In the genomic region with DNA sequence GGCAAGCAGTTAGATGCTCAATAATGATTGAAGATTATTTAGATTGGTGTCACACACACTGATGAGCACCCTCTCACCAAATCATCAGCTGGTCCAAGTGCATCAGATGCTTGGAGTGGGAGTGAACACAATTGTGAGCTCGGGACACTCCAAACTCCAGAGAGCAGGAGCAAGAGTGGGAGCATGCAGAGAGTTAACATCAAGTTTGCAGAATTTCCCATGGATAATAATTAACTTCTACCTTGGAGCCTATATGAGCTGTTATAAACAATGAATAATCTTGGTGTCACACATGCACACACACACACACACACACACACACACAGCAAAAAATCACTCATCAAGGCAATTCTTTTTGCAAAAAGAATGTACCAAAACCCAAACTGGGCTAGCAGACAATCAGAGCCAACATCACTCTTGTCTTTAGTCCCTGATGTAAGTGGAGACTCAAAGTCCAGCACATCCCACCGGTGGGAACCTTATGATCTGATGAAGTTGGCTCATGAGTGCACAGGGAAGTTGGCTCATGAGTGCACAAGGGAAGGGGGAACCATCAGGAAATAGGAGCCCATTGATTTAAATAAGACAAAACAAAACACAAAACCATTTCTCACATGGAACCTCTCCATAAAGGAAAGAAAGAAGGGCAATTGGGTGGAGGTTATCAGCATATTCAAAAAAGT, we compare ENCODE assay signal across 19 mouse cellular contexts.
"Had no signal": no experiment of that assay in that cellular context is flagged by ENCODE, and none has a peak within 500 bp of the region (broad histone marks: within the 10 kb centered on the region; RNA-seq: fewer than 3 reads in every experiment).

No protein-coding gene starts in this region.

- H3K9ac ChIP-seq: hindbrain, embryonic 15.5 days; liver, embryonic 14.5 days; lung, embryonic 14.5 days; midbrain, embryonic 13.5 days; neural tube, embryonic 13.5 days; stomach, embryonic 15.5 days had no signal

- H3K27me3 ChIP-seq: hindbrain, embryonic 15.5 days; megakaryocyte, embryonic 14.5 days; midbrain, embryonic 13.5 days; neural tube, embryonic 13.5 days; stomach, embryonic 15.5 days had no signal

- H3K4me2 ChIP-seq: hindbrain, embryonic 15.5 days; lung, embryonic 14.5 days; midbrain, embryonic 13.5 days; neural tube, embryonic 13.5 days; stomach, embryonic 15.5 days had no signal

- DNase-seq: kidney, adult 8-10 months; kidney, postnatal 14 days; layer of hippocampus, adult 9-11 months; lung, embryonic 14.5 days; retina, postnatal 1 day; right cerebral cortex, postnatal 25 days; spleen, adult 18-20 months; thymus, postnatal 25 days had no signal

- ATAC-seq: lung, postnatal 0 days; midbrain, embryonic 13.5 days; midbrain, embryonic 16.5 days had no signal

- H3K27ac ChIP-seq: hindbrain, embryonic 15.5 days; layer of hippocampus, adult 2 months; liver, embryonic 14.5 days; midbrain, embryonic 10.5 days; midbrain, embryonic 13.5 days; neural tube, embryonic 13.5 days; stomach, embryonic 15.5 days had no signal

- H3K4me3 ChIP-seq: hindbrain, embryonic 15.5 days; layer of hippocampus, adult 2 months; megakaryocyte, embryonic 14.5 days; midbrain, embryonic 10.5 days; midbrain, embryonic 13.5 days; myocyte; neural tube, embryonic 13.5 days; stomach, embryonic 15.5 days had no signal

- H3K36me3 ChIP-seq: hindbrain, embryonic 15.5 days; midbrain, embryonic 10.5 days; midbrain, embryonic 13.5 days; neural tube, embryonic 13.5 days; stomach, embryonic 15.5 days had no signal

- H3K9me3 ChIP-seq: hindbrain, embryonic 15.5 days; megakaryocyte, embryonic 14.5 days; midbrain, embryonic 10.5 days; midbrain, embryonic 13.5 days; neural tube, embryonic 13.5 days; stomach, embryonic 15.5 days had no signal

- H3K4me1 ChIP-seq: hindbrain, embryonic 15.5 days; midbrain, embryonic 10.5 days; midbrain, embryonic 13.5 days; neural tube, embryonic 13.5 days; stomach, embryonic 15.5 days had no signal
